Mouse (Mus musculus) myocyte (in vitro differentiated cells): ENCODE results near the gene Fsd1l.

Experiments
- CEBPB ChIP-seq: IDR thresholded peaks from 2 replicates; pipeline ENCODE4 v1.6.1; 2011; ENCODE audit warnings: mild to moderate bottlenecking, moderate library complexity; ENCODE audit not compliant: poor library complexity, insufficient read depth, severe bottlenecking
- E2F4 ChIP-seq: IDR thresholded peaks from one replicate; pipeline ENCODE4 v1.6.1; 2011; ENCODE audit warnings: mild to moderate bottlenecking, control low read depth, moderate library complexity; ENCODE audit not compliant: insufficient read depth
- MAX ChIP-seq: IDR thresholded peaks from one replicate; pipeline ENCODE4 v1.6.1; 2011; ENCODE audit warnings: low read depth, mild to moderate bottlenecking, control low read depth
- POLR2A ChIP-seq: IDR thresholded peaks from one replicate; pipeline ENCODE4 v1.6.1; 2011; ENCODE audit warnings: low read depth, mild to moderate bottlenecking, control low read depth, moderate library complexity; ENCODE audit not compliant: insufficient read length
- POLR2AphosphoS2 ChIP-seq: IDR thresholded peaks from one replicate; pipeline ENCODE4 v1.6.1; 2011; ENCODE audit warnings: low read depth, control low read depth; ENCODE audit not compliant: insufficient read length
- SRF ChIP-seq: IDR thresholded peaks from one replicate; pipeline ENCODE4 v1.6.1; 2011; ENCODE audit warnings: low read depth; ENCODE audit not compliant: control insufficient read depth, insufficient read length
- TCF12 ChIP-seq: IDR thresholded peaks from one replicate; pipeline ENCODE4 v1.6.1; 2011; ENCODE audit warnings: mild to moderate bottlenecking, control low read depth; ENCODE audit not compliant: poor library complexity, insufficient read depth, severe bottlenecking
- TCF3 ChIP-seq: IDR thresholded peaks from one replicate; pipeline ENCODE4 v1.6.1; 2011; ENCODE audit warnings: low read depth, control low read depth; ENCODE audit not compliant: insufficient read length
- USF1 ChIP-seq: IDR thresholded peaks from one replicate; pipeline ENCODE4 v1.6.1; 2011; ENCODE audit warnings: low read depth, mild to moderate bottlenecking, control low read depth, moderate library complexity

- no peak for TF ChIP-seq POLR2A
- no peak for TF ChIP-seq USF1
- TF ChIP-seq POLR2AphosphoS2, result no peak
- no peak for TF ChIP-seq E2F4
- no peak for TF ChIP-seq TCF3
- no peak for TF ChIP-seq CEBPB
- no peak for TF ChIP-seq MAX
- no peak for TF ChIP-seq TCF12
- TF ChIP-seq SRF, result no peak
Observed at GRCm38 (mm10) chr4:53592386-53592785, 38.9 kb upstream of the Fsd1l start.
